Mouse (Mus musculus) inflammation-experienced regulatory T-cells, adult 16 weeks (primary cell): ENCODE results near the gene Gm9573. TPM values are rescaled to one million over a fixed set of nuclear protein-coding genes. Genes with fewer than 3 reads are reported as not detected.

Source experiments
- polyA plus RNA-seq: library from polyadenylated mRNA; unstranded; fragments of 100-300 nt; shearing (Covaris generic); gene quantifications from one replicate; pipeline ENCODE4 v1.2.1, GENCODE M21; 2017

The Gm9573 gene
- polyA plus RNA-seq, result not detected

DNA sequence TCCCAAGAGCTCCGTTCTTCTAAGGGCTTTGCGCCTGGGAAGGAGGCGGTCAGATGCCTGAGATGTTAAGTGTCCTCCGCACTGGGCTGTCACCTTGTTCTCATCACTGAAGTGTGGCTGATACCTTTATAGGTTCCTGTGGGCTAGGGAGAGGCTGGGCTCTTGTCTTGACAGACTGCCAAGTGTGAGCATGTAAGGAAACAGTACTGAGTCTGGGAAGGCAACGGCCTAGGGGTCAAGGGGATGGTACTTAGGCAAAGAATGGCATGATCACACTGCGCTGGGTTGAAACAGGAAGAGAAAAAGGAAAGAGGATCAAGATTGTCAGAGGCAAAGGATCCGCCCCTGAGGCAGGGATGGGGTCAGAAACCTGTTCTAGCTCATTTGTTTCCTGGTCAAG is at the start of gene Gm9573:
Gene Gm9573 (minus strand): TSS at position 101 of the 400 bp plus-strand sequence.

DNA sequence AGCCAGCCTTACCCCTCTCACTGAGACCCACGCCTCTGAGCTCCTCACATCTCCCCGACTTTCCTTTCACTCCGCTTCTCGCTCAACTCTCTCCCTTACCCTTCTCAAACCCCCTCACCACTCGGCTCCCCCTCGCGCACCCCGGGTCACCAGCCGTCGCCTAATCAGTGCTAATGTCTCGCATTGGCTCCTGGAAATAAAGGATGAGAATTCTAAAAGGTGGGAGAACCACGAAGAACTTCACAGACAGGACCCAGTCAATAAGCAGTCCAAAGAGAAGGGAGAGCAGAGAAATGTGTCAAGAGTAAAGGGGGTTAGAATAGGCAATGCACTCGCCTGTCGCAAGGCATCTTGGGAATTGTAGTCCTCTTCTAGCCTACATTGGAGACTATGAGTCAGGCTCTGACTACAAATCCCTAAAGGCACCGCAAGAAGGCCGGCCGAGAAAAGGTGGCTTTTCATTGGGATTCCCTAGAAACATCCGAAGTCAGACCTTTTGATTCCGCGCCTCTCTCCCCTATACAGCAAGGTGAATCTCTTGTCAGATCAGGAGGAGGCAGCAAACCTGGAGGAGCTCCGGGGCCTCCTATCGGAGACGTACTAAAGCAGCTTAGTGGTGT is 47.1 kb upstream of the Gm9573 start, which contains the start of gene Gtf2h4:
Gene Gtf2h4 (minus strand): TSS at position 324 of the 620 bp plus-strand sequence.

DNA sequence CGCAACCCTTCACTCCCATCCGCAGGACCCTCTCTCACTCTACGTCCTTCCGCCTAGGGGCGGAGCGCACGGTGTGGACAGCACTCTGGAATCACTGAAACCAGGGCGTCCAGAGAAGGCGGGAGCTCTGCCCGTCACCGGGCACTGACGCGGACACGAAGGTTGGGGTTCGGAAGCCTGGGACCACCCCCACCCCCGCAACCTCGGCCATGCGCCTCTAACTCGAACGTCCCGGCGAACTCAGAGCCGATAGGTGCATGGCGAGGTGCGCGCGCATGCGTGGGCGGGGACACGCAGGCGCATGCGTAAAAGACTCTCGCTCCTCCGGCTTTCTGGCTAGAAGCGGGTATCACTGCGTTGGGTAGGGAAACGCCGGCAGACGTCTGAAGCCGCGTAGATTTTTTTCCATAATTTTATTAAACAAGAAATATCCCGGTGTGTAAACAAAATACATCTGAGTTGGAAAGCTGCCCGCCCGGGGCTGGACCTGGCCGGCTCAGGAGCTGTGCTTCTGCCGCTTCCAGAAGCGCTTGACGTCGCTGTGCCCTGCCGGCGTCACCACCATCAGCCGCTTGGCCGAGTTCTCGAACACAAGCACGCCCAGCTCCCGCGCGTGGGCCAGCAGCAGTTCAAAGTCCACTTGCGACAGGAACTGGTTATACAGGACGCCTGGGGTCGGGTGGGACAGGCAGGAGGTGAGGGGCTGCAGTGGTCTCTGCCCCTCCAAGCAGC is 41.1 kb upstream of the Gm9573 start, which contains the start of gene Vars2:
Gene Vars2 (minus strand): TSS at position 259 of the 732 bp plus-strand sequence.

DNA sequence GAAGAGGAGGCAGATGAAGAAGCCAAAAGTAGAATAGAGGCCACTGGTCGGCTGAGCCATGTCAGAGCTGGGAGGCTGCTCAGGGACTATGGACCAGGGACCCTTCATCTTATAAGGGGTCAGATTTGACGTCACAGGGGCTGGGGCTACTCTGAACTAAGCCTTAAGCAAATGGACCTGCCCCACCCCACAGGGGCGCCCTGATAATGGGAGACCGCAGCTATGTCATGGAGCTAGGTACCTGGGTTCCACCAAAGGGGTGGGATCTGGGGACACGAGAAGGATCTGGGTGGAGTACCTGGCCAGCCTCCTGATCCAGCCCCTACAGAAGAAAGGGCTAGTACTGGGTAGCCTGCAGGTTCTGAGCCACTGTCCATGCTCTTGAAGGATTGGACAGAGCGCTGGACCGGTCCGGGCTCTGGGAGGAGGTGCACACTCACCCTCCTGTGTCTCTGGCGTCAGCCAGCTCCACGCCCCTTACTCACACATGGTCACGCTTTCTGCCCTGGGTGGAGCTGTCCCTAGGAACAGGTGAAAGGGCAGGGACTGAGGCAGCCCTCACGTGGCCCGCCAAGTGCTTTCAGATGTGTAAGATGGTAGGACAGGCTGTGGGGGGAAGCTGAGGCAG is 17.3 kb upstream of the Gm9573 start, which contains the start of gene Mucl3:
Gene Mucl3 (minus strand): TSS at position 87 of the 628 bp plus-strand sequence.

DNA sequence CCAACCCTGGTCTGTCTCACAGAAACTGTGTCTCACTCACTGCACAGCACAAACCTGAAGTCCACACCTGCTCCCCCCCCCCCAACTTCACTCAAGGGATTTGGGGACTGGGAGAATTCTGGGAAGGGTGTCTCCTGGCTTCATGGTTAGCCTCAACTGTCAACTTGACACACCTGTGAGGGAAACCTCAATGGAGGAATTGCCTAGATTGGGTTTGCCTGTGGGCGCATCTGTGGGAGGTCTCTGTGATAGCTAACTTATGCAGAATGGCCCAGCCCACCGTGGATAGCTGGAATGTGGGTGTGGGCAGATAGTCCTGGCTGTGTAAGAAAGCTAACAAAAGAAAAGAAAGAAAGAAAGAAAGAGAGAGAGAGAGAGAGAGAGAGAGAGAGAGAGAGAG is 25.2 kb downstream of the Gm9573 start, which contains the start of gene Sfta2:
Gene Sfta2 (plus strand): TSS at position 301 of the 400 bp plus-strand sequence.

Other genes starting within 250 kb of the Gm9573 start
- gene H2-Q4, start 247.0 kb downstream of the Gm9573 start, polyA plus RNA-seq, result 36.3 TPM
- gene H2-Q6, start 201.8 kb downstream of the Gm9573 start, polyA plus RNA-seq, result 1,066 TPM
- 2,802 TPM for gene H2-Q7, start 187.5 kb downstream of the Gm9573 start, polyA plus RNA-seq
- 30.8 TPM for gene H2-Q10, start 156.5 kb downstream of the Gm9573 start, polyA plus RNA-seq
- 0.22 TPM for gene Pou5f1, start 120.6 kb downstream of the Gm9573 start, polyA plus RNA-seq
- 22.1 TPM for gene Tcf19, start 109.8 kb downstream of the Gm9573 start, polyA plus RNA-seq
- gene Cchcr1, start 109.5 kb downstream of the Gm9573 start, polyA plus RNA-seq, result 13.2 TPM
- gene Psors1c2, start 93.4 kb downstream of the Gm9573 start, polyA plus RNA-seq, result not detected
- gene Cdsn, start 74.5 kb downstream of the Gm9573 start, polyA plus RNA-seq, result not detected
- not detected for gene 2300002M23Rik, start 59.2 kb downstream of the Gm9573 start, polyA plus RNA-seq
- gene Sfta2, start 25.1 kb downstream of the Gm9573 start, polyA plus RNA-seq, result not detected
- 0.15 TPM for gene Mucl3, start 17.1 kb upstream of the Gm9573 start, polyA plus RNA-seq
- gene Vars2, start 41.0 kb upstream of the Gm9573 start, polyA plus RNA-seq, result 33.5 TPM
- gene Gtf2h4, start 47.1 kb upstream of the Gm9573 start, polyA plus RNA-seq, result 27.5 TPM
- gene Ddr1, start 78.0 kb upstream of the Gm9573 start, polyA plus RNA-seq, result 8.4 TPM
- gene Ier3, start 195.0 kb upstream of the Gm9573 start, polyA plus RNA-seq, result 2.0 TPM
- 55.9 TPM for gene Flot1, start 196.6 kb upstream of the Gm9573 start, polyA plus RNA-seq
- 127 TPM for gene Tubb5, start 211.7 kb upstream of the Gm9573 start, polyA plus RNA-seq
- gene Mdc1, start 214.9 kb upstream of the Gm9573 start, polyA plus RNA-seq, result 23.5 TPM
- 29.0 TPM for gene Nrm, start 234.7 kb upstream of the Gm9573 start, polyA plus RNA-seq
- gene Ppp1r18, start 239.0 kb upstream of the Gm9573 start, polyA plus RNA-seq, result 605 TPM